Mouse (Mus musculus): ENCODE measurements at regions not wholly inside any gene's neighbourhood (a gene's known extent, or its start where the extent isn't known, plus 50 kb on each side); places are given as distances from the start of the nearest gene placed in this dataset.

DNA sequence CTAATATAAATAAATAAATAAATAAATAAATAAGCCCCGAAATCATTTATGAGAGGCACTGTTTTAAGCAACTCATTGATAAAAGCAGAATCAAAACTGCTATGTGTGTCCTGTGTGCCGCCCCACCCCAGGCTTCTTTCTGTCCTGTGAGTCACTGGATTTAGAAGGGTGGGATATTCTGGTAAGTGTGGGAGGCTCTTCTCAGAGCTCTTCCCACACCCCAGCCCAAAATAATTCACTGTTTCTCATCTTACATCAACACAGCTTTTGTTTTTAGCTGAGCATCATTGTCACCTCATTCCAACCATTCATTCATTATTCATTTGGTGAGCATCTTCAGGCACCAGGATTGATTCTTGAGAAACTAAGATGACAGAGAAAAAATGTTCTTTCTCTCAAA lies 118.4 kb downstream of the Barx2 start:
- no peak for DNase-seq (ENCODE audit: low read depth)

DNA sequence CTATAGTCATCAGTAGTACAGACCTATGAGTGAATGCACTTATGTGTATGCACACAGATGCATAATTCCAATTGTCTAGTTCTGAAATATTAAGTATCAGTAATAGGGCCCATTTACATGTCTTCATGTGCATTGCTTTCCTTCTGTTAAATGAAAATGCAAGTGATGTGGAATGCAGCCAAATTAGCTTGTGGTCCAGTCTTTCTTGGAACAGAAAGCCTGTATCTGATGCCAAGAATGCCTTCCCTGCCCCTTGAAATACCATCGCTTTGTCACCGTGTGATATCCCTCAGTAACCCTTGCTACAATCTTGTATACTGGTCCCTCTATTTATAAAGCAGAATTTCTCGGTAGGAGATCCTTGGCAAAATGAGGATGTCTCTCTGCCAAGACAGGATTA lies 137.3 kb downstream of the Barx2 start:
- DNase-seq (ENCODE audit: low read depth), result no peak

GRCm38 (mm10) chr9:31765401-31765800 lies 147.9 kb downstream of the Barx2 start:
- DNase-seq (ENCODE audit: low read depth), result no peak

- no peak for DNase-seq (ENCODE audit: low read depth)
These were observed 155.2 kb downstream of the Barx2 start for GRCm38 (mm10) chr9:31757894-31758561.

DNA sequence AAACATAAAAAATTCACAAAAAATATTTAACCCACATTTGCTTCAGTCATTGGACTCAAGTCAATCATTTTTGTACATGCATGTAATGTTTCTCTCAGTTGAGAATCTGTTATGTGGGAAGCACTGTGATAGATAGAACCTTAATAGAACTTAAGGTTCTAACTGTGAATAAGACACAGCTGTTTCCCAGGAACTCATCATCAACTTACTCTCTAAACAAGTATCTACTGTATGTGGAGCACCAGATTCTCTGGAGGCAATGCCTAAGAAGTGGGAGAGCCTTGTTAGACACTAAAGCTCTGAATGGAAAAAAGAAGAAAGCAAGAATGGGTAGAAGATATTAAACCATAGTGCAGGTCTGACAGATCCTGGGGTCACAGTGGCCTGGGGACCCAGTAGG lies 182.8 kb downstream of the Barx2 start:
- no peak for DNase-seq (ENCODE audit: low read depth)

DNA sequence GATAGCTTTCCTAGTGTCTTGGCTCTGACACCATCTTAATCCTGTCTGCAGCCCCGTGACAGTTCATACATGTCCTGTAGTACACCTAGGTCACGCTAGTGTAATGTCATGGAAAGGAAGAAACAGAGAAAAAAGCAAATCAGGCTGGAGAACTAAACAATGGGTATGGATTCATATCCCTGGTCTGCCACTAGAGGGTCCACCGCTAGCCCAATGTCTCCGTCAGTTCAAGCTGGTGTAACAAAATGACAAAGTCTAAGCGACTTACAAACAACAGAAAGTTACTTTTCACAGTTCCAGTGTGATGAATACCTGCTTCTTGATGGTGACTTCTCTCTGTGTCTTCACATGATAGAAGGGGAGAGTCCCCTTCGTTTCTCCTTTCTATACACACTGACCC lies 194.0 kb downstream of the Barx2 start:
- DNase-seq (ENCODE audit: low read depth), result no peak

DNA sequence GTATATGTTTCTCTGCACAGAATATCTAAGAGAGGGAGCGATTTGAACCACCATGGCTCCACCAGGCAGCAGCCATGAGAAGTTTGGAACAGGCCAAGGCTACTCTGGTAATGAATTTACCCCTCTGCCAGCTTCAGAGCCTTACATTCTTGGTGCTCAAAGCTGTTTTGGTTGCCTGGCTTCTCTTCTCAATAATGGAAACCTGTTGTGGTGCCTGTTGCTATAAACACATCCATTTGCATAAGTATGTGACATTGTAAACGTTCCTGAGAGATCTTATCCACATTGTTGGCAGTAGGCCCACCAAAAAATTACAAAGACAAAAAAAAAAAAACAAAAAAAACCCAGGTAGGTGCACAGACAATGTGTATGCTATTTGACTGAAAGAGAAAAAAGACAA lies 203.2 kb downstream of the Barx2 start:
- no peak for DNase-seq (ENCODE audit: low read depth)

DNA sequence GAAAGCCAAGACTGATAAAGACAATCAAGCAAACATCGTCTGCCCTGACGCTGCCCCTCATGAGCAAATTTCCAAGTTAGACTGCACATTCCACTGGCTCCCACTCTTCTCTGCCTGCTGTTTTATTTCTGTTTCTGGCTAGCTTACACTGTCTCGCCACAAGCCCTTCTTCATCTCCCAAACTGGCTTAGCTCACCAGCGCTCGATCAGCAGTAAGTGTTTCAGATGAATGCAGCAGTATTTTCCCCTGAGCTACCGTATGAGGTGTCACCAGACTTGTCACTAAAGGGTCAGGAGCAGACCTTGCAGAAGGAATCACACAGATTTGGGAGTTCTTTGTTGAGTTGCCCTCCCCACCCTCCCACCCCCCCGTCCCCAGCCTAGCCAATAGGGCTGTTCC lies 206.6 kb downstream of the Barx2 start:
- no peak for DNase-seq (ENCODE audit: low read depth)

DNA sequence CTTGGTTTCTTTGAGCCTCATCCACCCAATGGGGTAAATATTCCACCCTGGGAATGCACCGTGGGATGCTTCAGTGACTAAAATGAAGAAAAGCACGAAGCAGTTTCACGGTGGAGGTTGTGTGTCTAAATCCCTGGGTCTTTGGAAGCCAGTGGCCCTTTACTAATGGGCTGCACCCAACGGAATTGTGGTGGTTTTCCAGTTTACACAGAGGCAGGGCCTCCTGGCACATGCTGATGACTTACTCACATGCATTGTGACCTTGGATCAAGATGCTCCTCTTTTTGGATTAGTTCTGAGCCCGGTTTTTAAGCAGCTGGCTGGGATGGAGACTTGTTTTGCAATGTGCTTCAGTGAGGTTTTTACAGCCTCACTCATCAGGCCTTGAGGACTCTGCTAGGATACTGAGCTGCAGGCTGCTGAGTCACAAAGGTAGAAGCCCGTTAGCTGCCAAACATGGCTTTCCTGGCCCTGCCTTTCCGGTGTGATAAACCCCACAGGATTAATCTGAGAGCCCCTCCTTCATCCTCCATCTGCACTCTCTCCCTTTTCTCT lies 222.3 kb downstream of the Barx2 start:
- DNase-seq (ENCODE audit: low read depth), result no peak

DNA sequence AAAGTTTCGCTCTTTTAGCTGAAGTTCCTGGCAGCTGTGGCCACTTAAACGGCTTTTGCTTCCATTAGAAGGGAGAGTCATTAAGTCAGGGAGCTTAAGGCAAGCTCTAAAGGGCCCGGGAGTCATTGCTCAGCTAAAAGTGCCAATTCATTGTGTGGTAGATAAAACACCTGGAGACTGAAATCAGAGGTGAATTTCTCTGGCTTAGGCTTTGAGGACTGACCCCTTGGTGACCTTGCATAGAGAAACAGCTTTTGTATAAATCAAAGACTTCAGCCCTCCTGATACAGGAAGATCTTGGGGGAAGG lies 224.1 kb upstream of the Tmem45b start:
- DNase-seq (ENCODE audit: low read depth), result no peak

DNA sequence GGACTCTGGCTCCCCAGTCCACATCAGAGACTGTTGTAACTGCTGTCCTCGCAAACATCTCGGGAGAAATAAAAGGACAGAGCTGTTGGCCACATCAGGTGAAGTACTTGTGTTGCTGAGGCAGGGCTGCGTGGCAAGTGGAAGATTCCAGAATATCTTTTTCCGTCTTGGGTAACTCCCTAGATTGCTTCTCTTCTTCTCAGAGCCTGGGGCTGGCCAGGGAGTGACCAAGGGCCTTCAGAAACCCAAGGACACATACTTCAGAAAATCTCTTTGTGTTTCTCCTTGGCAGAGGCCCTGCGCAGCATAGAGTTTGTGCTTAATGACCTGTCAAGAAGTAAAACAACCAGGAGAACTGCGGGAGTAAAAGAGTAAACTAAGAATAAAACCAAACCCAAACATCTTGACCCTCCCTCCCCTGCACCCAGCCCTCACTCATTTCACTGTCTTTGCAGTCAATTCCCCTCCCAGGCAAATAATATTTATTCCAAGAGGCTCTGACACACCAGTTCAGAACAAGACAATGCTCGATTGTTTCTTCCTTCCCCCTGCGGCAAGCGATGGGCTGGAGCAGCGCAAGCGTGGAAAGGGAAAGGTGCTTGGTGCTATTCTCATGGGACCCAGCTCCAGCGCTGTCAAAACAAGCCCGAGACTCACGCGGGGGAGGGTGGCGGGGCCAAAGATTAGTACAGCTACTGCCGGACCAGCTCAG lies 223.6 kb upstream of the Tmem45b start:
- no peak for DNase-seq (ENCODE audit: low read depth)

DNA sequence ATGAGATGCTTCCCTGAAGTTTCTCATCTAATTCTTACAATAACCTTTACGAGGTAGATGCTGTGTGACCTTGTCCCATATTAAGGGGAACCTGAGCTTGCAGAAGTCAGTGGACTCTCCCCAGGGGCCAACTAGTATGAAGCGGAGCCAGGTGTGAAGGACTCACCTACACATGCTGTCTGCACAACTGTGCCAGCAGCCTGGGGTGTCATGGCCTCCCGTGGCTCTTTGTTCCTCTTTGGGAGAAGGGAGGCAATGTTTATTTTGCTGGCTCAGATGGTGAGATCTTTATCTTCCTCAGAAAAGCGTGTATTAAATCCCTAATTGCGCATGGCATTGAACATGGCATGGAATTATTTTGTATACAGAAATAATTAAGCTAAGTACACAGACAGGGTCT lies 222.2 kb upstream of the Tmem45b start:
- DNase-seq (ENCODE audit: low read depth), result no peak

DNA sequence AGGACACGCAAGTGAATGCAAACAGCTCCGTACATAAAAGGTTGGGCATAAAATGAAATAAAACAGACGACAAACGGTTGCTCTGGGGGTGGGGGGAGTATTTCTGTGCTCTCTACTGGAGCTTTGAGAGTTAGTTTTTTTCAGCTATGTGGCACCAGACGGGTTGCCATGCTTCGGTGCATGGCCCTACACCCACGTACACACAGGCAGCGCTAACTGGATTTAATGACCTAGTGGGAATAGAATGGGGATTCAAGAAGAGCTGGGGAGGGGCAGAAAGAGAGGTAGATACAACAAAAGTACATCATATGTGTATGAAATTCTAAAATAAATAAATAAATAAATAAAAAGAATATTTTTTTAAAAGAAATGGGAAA lies 220.5 kb upstream of the Tmem45b start:
- DNase-seq (ENCODE audit: low read depth), result no peak

- no peak for DNase-seq (ENCODE audit: low read depth)
These were observed 220.0 kb upstream of the Tmem45b start for GRCm38 (mm10) chr9:31684099-31684811.

- DNase-seq (ENCODE audit: low read depth), result no peak
These were observed 219.2 kb upstream of the Tmem45b start for GRCm38 (mm10) chr9:31683302-31684081.

GRCm38 (mm10) chr9:31682893-31683292 lies 218.6 kb upstream of the Tmem45b start:
- DNase-seq (ENCODE audit: low read depth), result no peak

DNA sequence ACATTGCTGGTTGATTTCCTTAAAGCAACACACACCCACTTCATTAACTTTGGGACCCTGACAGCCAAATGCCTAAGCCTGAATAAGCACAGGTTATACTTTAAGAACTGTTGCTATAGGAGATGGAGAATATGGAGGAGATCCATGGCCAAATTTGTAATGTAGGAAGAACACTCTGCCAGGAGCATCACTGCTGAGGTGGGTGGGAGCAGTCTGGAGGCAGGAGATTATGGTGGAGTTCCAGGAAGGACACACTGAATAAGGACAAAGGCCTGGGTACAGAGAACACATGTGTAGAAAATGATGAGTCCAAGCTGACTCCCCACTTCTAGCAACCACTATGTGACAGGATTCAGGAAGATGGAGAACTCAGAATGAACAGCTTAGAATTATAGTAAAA lies 212.9 kb upstream of the Tmem45b start:
- DNase-seq (ENCODE audit: low read depth), result no peak

DNA sequence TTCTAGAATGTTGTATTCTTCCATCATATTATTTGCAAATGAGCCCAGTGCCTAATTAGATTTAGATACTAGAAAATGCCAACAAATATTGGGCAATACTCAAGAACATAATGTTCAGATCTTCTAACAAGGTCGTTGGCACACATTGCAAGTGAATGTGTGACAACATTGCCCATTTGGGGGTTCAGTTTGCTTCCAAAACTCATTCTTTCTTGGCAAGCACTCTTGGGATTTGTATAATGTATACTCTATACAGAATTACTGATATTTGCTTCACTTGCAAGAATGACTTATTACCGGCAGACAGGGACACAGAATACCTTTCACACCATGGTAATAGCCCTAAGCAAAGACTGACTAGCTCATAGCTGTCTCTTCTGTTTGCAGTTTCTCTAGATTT lies 194.8 kb upstream of the Tmem45b start:
- no peak for DNase-seq (ENCODE audit: low read depth)

DNA sequence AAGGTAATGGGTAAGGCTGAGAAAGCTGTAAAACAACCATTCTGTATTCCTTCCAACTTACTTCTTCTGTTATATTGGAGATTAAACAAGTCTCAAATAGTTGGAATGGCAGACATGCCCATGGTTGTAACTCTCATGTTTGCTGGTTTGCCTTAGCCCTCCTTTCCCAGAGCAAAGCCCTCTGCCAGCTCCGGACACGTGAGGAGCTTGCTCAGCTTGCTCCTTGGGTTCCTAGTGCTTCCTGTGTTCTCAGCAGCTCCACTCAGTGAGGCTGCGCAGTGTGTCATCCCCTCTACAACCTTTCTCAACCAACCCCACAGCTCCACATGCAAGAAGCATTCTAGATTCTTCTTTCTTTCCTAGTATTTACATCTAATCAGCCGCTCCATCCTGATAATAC lies 193.3 kb upstream of the Tmem45b start:
- DNase-seq (ENCODE audit: low read depth), result no peak

- no peak for DNase-seq (ENCODE audit: low read depth)
These were observed 192.4 kb upstream of the Tmem45b start for GRCm38 (mm10) chr9:31656676-31657075.

DNA sequence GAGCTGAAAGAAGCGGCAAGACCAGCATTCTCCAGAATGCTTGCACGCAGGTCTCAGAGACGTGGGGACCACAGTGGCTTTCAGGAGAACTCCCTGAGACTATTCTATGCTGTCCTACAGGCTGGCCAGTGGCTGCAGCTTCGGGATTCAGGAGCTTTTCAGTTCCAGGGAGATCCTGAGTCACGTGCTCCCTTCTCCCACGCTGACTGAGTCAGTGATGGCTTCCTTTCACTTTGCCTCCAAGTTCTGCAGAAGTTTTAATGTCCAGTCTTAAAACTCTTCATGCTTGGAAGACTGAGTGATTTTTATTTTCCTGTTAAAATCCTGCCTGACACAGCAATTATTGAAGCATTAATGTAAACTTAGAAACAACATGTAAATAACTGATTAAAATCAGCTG lies 190.5 kb upstream of the Tmem45b start:
- no peak for DNase-seq (ENCODE audit: low read depth)

GRCm38 (mm10) chr9:31654213-31654612 lies 190.0 kb upstream of the Tmem45b start:
- DNase-seq (ENCODE audit: low read depth), result no peak

GRCm38 (mm10) chr9:31653788-31654187 lies 189.5 kb upstream of the Tmem45b start:
- DNase-seq (ENCODE audit: low read depth), result no peak
